Mouse (Mus musculus) left cerebral cortex, postnatal 36 days (tissue): Measurements from ENCODE around the gene Arrdc5. TPM values are rescaled to one million over a fixed set of nuclear protein-coding genes. Genes with fewer than 3 reads are reported as not detected.
A peak's percentile ranks its signal among the peaks of the same experiment; 100 is the strongest.

Experiments
- DNase-seq, 2 experiments: peaks; one replicate each; pipeline ENCODE4 v3.0.0; 2021 to 2022; ENCODE audit warnings: low spot score in 2 of 2, mixed read lengths in 1 of 2
- intact Hi-C: fragments of 180-260 bp; cut with DNase I; formaldehyde crosslinking; loops from one replicate; pipeline ENCODE4 v1.15.1; 2025
- total RNA-seq, 2 experiments: library from RNA; stranded (reverse); gene quantifications; 2 replicates each; pipeline ENCODE4 v1.2.3; 2021

The Arrdc5 gene
- total RNA-seq, 2 experiments from 2014 or later = not detected

- intact Hi-C loops = no loop called here
- peak in 1 of 2 experiments; percentile 73 for DNase-seq
These were observed 16.8 kb downstream of the Arrdc5 start for GRCm38 (mm10) chr17:56283316-56283715.

GRCm38 (mm10) chr17:56282802-56283201 is 17.3 kb downstream of the Arrdc5 start:
- intact Hi-C loops = no loop called here
- DNase-seq = no peak

GRCm38 (mm10) chr17:56281193-56281592 is 18.9 kb downstream of the Arrdc5 start:
- intact Hi-C loops = no loop called here
- DNase-seq = no peak

GRCm38 (mm10) chr17:56279481-56280155 is 20.5 kb downstream of the Arrdc5 start:
- DNase-seq = no peak
- intact Hi-C loops = loop anchor here (5.0 kb wide), 1 partner anchor 48 kb away; the partner anchor contains the start of gene Kdm4b

GRCm38 (mm10) chr17:56278340-56278739 is 21.7 kb downstream of the Arrdc5 start:
- intact Hi-C loops = loop anchor here (5.0 kb wide), 1 partner anchor 49 kb away; the partner anchor contains the start of gene Kdm4b

GRCm38 (mm10) chr17:56277567-56277893 is 22.6 kb downstream of the Arrdc5 start:
- no peak for DNase-seq
- intact Hi-C loops = loop anchor here (5.0 kb wide), 1 partner anchor 50 kb away; the partner anchor contains the start of gene Kdm4b

More at GRCm38 (mm10) chr17:56278340-56278739, 21.7 kb downstream of the Arrdc5 start:
- no peak for DNase-seq

GRCm38 (mm10) chr17:56276643-56277566 is 23.2 kb downstream of the Arrdc5 start, which contains the start of gene Ticam1:
Gene Ticam1 (minus strand): TSS chr17:56276786.
- intact Hi-C loops = loop anchor here (5.0 kb wide), 1 partner anchor 50 kb away; the partner anchor contains the start of gene Kdm4b

GRCm38 (mm10) chr17:56275842-56276480 is 24.1 kb downstream of the Arrdc5 start:
- DNase-seq = no peak
- intact Hi-C loops = loop anchor here (5.0 kb wide), 1 partner anchor 51 kb away; the partner anchor contains the start of gene Kdm4b

More at GRCm38 (mm10) chr17:56276643-56277566, 23.2 kb downstream of the Arrdc5 start, which contains the start of gene Ticam1:
- peak; percentile 77 to 82 for DNase-seq

GRCm38 (mm10) chr17:56273986-56274385 is 26.1 kb downstream of the Arrdc5 start:
- DNase-seq = no peak
- intact Hi-C loops = no loop called here

- intact Hi-C loops = no loop called here
- DNase-seq = no peak
These were observed 26.6 kb downstream of the Arrdc5 start for GRCm38 (mm10) chr17:56273482-56273881.

GRCm38 (mm10) chr17:56272644-56273043 is 27.4 kb downstream of the Arrdc5 start:
- DNase-seq = no peak

GRCm38 (mm10) chr17:56271609-56272253 is 28.4 kb downstream of the Arrdc5 start:
- DNase-seq = no peak
- intact Hi-C loops = no loop called here

More at GRCm38 (mm10) chr17:56272644-56273043, 27.4 kb downstream of the Arrdc5 start:
- intact Hi-C loops = no loop called here

- DNase-seq = no peak
- intact Hi-C loops = no loop called here
These were observed 30.3 kb downstream of the Arrdc5 start for GRCm38 (mm10) chr17:56269741-56270140.

- intact Hi-C loops = no loop called here
- peak; percentile 52 to 53 for DNase-seq
These were observed 30.9 kb downstream of the Arrdc5 start for GRCm38 (mm10) chr17:56269153-56269630.

GRCm38 (mm10) chr17:56266271-56266670 is 33.8 kb downstream of the Arrdc5 start:
- intact Hi-C loops = no loop called here
- peak; percentile 74 to 79 for DNase-seq

- intact Hi-C loops = no loop called here
- DNase-seq = no peak
These were observed 34.2 kb downstream of the Arrdc5 start for GRCm38 (mm10) chr17:56265869-56266268.

GRCm38 (mm10) chr17:56265011-56265410 is 35.1 kb downstream of the Arrdc5 start:
- no peak for DNase-seq
- intact Hi-C loops = no loop called here

- peak; percentile 72 to 73 for DNase-seq
- intact Hi-C loops = no loop called here
These were observed 36.1 kb downstream of the Arrdc5 start for GRCm38 (mm10) chr17:56264020-56264419.

- intact Hi-C loops = no loop called here
These were observed 37.4 kb downstream of the Arrdc5 start for GRCm38 (mm10) chr17:56262645-56263094.

More at GRCm38 (mm10) chr17:56262645-56263094, 37.4 kb downstream of the Arrdc5 start:
- no peak for DNase-seq
